Mouse (Mus musculus) lung, embryonic 14.5 days (tissue): Measurements from ENCODE around the gene Ssbp3. TPM values are rescaled to one million over a fixed set of nuclear protein-coding genes. Genes with fewer than 3 reads are reported as not detected.

ENCODE experiments used
- ATAC-seq: fragments of 200-750 bp; cut with Nextera tagmentation; 2 replicates; pipeline ENCODE4 v1.8.0; 2017; ENCODE audit warnings: mild to moderate bottlenecking, moderate TSS enrichment, moderate library complexity; ENCODE audit not compliant: insufficient read depth
- DNase-seq: peaks from one replicate; pipeline ENCODE4 v3.0.0-alpha.2; 2015
- H3K27ac ChIP-seq: fragments of 300-500 bp; sonication (generic); 2 replicates; pipeline ENCODE4 v1.5.1; 2014; ENCODE audit warnings: low read depth, mild to moderate bottlenecking, moderate library complexity
- H3K27me3 ChIP-seq: fragments of 300-500 bp; sonication (generic); 2 replicates; pipeline ENCODE4 v1.6.1; 2014; ENCODE audit warnings: low read length, control low read depth; ENCODE audit not compliant: insufficient read depth
- H3K36me3 ChIP-seq: fragments of 300-500 bp; sonication (generic); 2 replicates; pipeline ENCODE4 v1.6.1; 2014; ENCODE audit warnings: control low read depth; ENCODE audit not compliant: insufficient read depth
- H3K4me1 ChIP-seq: fragments of 300-500 bp; sonication (generic); 2 replicates; pipeline ENCODE4 v1.6.1; 2014; ENCODE audit warnings: antibody characterized with exemption, control low read depth; ENCODE audit not compliant: insufficient read depth
- H3K4me2 ChIP-seq: fragments of 300-500 bp; sonication (generic); 2 replicates; pipeline ENCODE4 v1.6.1; 2014; ENCODE audit warnings: mild to moderate bottlenecking
- H3K4me3 ChIP-seq: fragments of 300-500 bp; sonication (generic); 2 replicates; pipeline ENCODE4 v1.5.1; 2014; ENCODE audit warnings: low read depth, low read length
- H3K9ac ChIP-seq: fragments of 300-500 bp; sonication (generic); 2 replicates; pipeline ENCODE4 v1.6.1; 2014
- H3K9me3 ChIP-seq: fragments of 300-500 bp; sonication (generic); 2 replicates; pipeline ENCODE4 v1.6.1; 2016; ENCODE audit warnings: low read depth, low read length, control low read depth
- CTCF ChIP-seq: IDR thresholded peaks from 2 replicates; pipeline ENCODE4 v1.5.1; 2016; ENCODE audit warnings: antibody characterized with exemption, low read depth
- WGBS: fragments of 180-500 bp; shearing (Covaris S2); extraction: QIAGEN DNeasy Blood & Tissue Kit; methylation state at CpG from one replicate; pipeline ENCODE4 v1.1.7; 2014; 5-methylcytosine and 5-hydroxymethylcytosine counted together
- polyA plus RNA-seq: library from polyadenylated mRNA; unstranded; fragments of >200 nt; fragmentation: Nextera tagmentation; extraction: Ambion mirVana; gene quantifications from 2 replicates; pipeline ENCODE4 v1.2.1, GENCODE M21; 2014

Ssbp3 gene
- polyA plus RNA-seq, 1 experiment from 2014 or later, result 80.2 TPM

GRCm38 (mm10) chr4:106868737-106869438, 41.6 kb upstream of the Ssbp3 start:
- Histone ChIP-seq H3K4me1 (peaks cover 26% of the 10 kb centered on the region), H3K27me3 (no peaks in the 10 kb centered on the region), H3K9me3 (no peaks in the 10 kb centered on the region), H3K27ac (0 out of 2 replicates have a peak overlapping the region, but pooled peaks have one; percentile 4), H3K9ac (no peak overlapping the region), H3K36me3 (no peaks in the 10 kb centered on the region), H3K4me2 (no peak overlapping the region), H3K4me3 (no peak overlapping the region)
- no peak for ATAC-seq
- 31% methylated on average over 12 of the region's 12 CpGs for WGBS
- TF ChIP-seq CTCF, result no peak
- DNase-seq, result peak; percentile 50

GRCm38 (mm10) chr4:106869539-106869951, 41.0 kb upstream of the Ssbp3 start:
- ATAC-seq (no peak), DNase-seq (no peak)
- no peak for TF ChIP-seq CTCF
- Histone ChIP-seq H3K4me1 (peaks cover 26% of the 10 kb centered on the region), H3K36me3 (no peaks in the 10 kb centered on the region), H3K9me3 (no peaks in the 10 kb centered on the region), H3K27ac (0 out of 2 replicates have a peak overlapping the region, but pooled peaks have one; percentile 4), H3K4me3 (no peak overlapping the region), H3K27me3 (no peaks in the 10 kb centered on the region), H3K9ac (no peak overlapping the region), H3K4me2 (no peak overlapping the region)
- WGBS, result 41% methylated on average over 3 of the region's 3 CpGs

GRCm38 (mm10) chr4:106870556-106870955, 39.9 kb upstream of the Ssbp3 start:
- Histone ChIP-seq H3K4me2 (no peak overlapping the region), H3K27me3 (no peaks in the 10 kb centered on the region), H3K4me3 (no peak overlapping the region), H3K9ac (no peak overlapping the region), H3K36me3 (no peaks in the 10 kb centered on the region), H3K27ac (no peak overlapping the region), H3K9me3 (no peaks in the 10 kb centered on the region), H3K4me1 (peaks cover 18% of the 10 kb centered on the region)
- no peak for TF ChIP-seq CTCF
- DNase-seq, result no peak
- ATAC-seq, result no peak
- WGBS, result 55% methylated on average over 2 of the region's 2 CpGs

GRCm38 (mm10) chr4:106874501-106874900, 36.0 kb upstream of the Ssbp3 start:
- Histone ChIP-seq H3K9ac (no peak overlapping the region), H3K27ac (no peak overlapping the region), H3K4me2 (no peak overlapping the region), H3K4me3 (no peak overlapping the region), H3K9me3 (no peaks in the 10 kb centered on the region), H3K36me3 (no peaks in the 10 kb centered on the region), H3K27me3 (no peaks in the 10 kb centered on the region), H3K4me1 (no peaks in the 10 kb centered on the region)
- no peak for TF ChIP-seq CTCF
- ATAC-seq (no peak), DNase-seq (no peak)
- WGBS, result 85% methylated on average over 7 of the region's 7 CpGs

GRCm38 (mm10) chr4:106881101-106881500, 29.4 kb upstream of the Ssbp3 start:
- Histone ChIP-seq H3K27ac (no peak overlapping the region), H3K4me3 (no peak overlapping the region), H3K9me3 (no peaks in the 10 kb centered on the region), H3K4me1 (no peaks in the 10 kb centered on the region), H3K27me3 (no peaks in the 10 kb centered on the region), H3K9ac (no peak overlapping the region), H3K36me3 (no peaks in the 10 kb centered on the region), H3K4me2 (no peak overlapping the region)
- TF ChIP-seq CTCF, result no peak
- WGBS, result 65% methylated on average over 6 of the region's 6 CpGs
- DNase-seq (no peak), ATAC-seq (no peak)

- no peaks in the 10 kb centered on the region for H3K36me3 ChIP-seq
- DNase-seq, result no peak
- H3K27ac ChIP-seq, result no peak overlapping the region
- WGBS, result 58% methylated on average over 2 of the region's 2 CpGs
- no peak overlapping the region for H3K9ac ChIP-seq
- H3K27me3 ChIP-seq, result no peaks in the 10 kb centered on the region
- no peaks in the 10 kb centered on the region; the same call in 1 of the 2 replicates for H3K4me1 ChIP-seq
- H3K9me3 ChIP-seq, result no peaks in the 10 kb centered on the region
- no peak for ATAC-seq
- no peak for TF ChIP-seq CTCF
- H3K4me2 ChIP-seq, result no peak overlapping the region
- no peak overlapping the region for H3K4me3 ChIP-seq
These were observed 27.4 kb upstream of the Ssbp3 start for GRCm38 (mm10) chr4:106883149-106883548.

GRCm38 (mm10) chr4:106886307-106887085, 24.0 kb upstream of the Ssbp3 start:
- H3K36me3 ChIP-seq, result no peaks in the 10 kb centered on the region
- no peak for ATAC-seq
- no peaks in the 10 kb centered on the region for H3K27me3 ChIP-seq
- TF ChIP-seq CTCF, result no peak
- 55% methylated on average over 10 of the region's 10 CpGs for WGBS
- no peak for DNase-seq
- H3K4me1 ChIP-seq, result no peaks in the 10 kb centered on the region; the same call in 1 of the 2 replicates
- no peaks in the 10 kb centered on the region for H3K9me3 ChIP-seq
- H3K27ac ChIP-seq, result no peak overlapping the region
- H3K4me3 ChIP-seq, result no peak overlapping the region
- no peak overlapping the region for H3K9ac ChIP-seq
- no peak overlapping the region for H3K4me2 ChIP-seq
